Mouse (Mus musculus) cortical plate, adult 2 months (tissue): ENCODE results near the gene 9530053A07Rik. TPM values are rescaled to one million over a fixed set of nuclear protein-coding genes. Genes with fewer than 3 reads are reported as not detected.

Source experiments
- H3K27ac ChIP-seq: fragments of 200-500 bp; 2 replicates; pipeline ENCODE4 v1.5.1; 2012; ENCODE audit warnings: low read length, control low read depth, inconsistent platforms; ENCODE audit not compliant: insufficient read depth
- H3K4me1 ChIP-seq: fragments of 200-500 bp; 2 replicates; pipeline ENCODE4 v1.6.1; 2011; ENCODE audit warnings: low read length; ENCODE audit not compliant: control insufficient read depth, insufficient read depth
- H3K4me3 ChIP-seq: fragments of 200-500 bp; 2 replicates; pipeline ENCODE4 v1.5.1; 2011; ENCODE audit warnings: mild to moderate bottlenecking, low read length, control low read depth; ENCODE audit not compliant: insufficient read depth
- CTCF ChIP-seq: fragments of 200-500 bp; IDR thresholded peaks from 2 replicates; pipeline ENCODE4 v1.5.1; 2011; ENCODE audit warnings: mild to moderate bottlenecking, control low read depth, low read length; ENCODE audit not compliant: insufficient read depth; ENCODE audit errors: extremely low read depth
- POLR2A ChIP-seq: fragments of 200-500 bp; IDR thresholded peaks from 2 replicates; pipeline ENCODE4 v1.6.1; 2011; ENCODE audit warnings: mild to moderate bottlenecking, low read length, control low read depth; ENCODE audit not compliant: insufficient read depth; ENCODE audit errors: extremely low read depth
- polyA plus RNA-seq: library from polyadenylated mRNA; depleted of rRNA; stranded (reverse); fragments of >200 nt; gene quantifications from 2 replicates; pipeline ENCODE4 v1.2.3, GENCODE M21; 2012

9530053A07Rik gene
- polyA plus RNA-seq, 1 experiment, result 0.06 TPM

GRCm38 (mm10) chr7:28169489-28170422 is 40.5 kb downstream of the 9530053A07Rik start, which contains the start of gene Fbl:
Gene Fbl, plus strand, starts transcription at chr7:28169710.
- peak within 1 kb of the TSS; percentile 61 for H3K4me3 ChIP-seq
- no peak within 1 kb of the TSS for H3K27ac ChIP-seq
- H3K4me1 ChIP-seq, result peaks cover 4% of the 10 kb centered on the region; the same call in 1 of the 2 replicates
- TF ChIP-seq CTCF (no peak), POLR2A (peak; percentile 74)

- Histone ChIP-seq H3K27ac (0 out of 2 replicates have a peak overlapping the region, but pooled peaks have one; percentile 3), H3K4me1 (peaks cover 4% of the 10 kb centered on the region; the same call in 1 of the 2 replicates)
- TF ChIP-seq POLR2A, result no peak
- no peak for TF ChIP-seq CTCF
These were observed 46.1 kb downstream of the 9530053A07Rik start for GRCm38 (mm10) chr7:28175358-28175757.

DNA sequence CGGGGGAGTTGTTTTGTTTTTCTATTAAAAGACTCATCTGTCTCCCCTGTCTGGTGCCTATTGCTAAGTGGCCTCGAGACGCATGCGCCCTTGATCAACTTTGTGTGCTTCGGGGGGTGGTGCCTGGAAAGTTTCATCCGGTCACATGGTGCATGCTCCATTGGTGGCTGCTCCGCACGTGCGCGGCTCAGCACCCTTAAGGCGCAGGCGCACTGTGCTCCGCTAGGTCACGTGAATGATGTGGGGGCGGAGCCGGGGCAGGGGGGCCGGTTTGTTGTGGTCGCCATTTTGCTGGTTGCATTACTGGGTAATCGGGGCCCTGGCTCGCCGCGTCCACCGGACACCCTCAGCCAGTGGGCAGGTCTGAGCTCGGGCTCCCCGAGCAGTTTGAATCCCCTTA is 50.0 kb downstream of the 9530053A07Rik start, which contains the start of gene Dyrk1b:
Gene Dyrk1b (plus strand): TSS at position 242 of the 400 bp plus-strand sequence.
- H3K4me3 ChIP-seq, result peak within 1 kb of the TSS; percentile 79
- peak within 1 kb of the TSS; percentile 83 for H3K27ac ChIP-seq
- H3K4me1 ChIP-seq, result 0 out of 2 replicates have a peak, but pooled peaks cover 2% of the 10 kb centered on the region
- TF ChIP-seq CTCF (no peak), POLR2A (peak; percentile 57; the same call in 1 of the 2 replicates)

More at GRCm38 (mm10) chr7:28175358-28175757, 46.1 kb downstream of the 9530053A07Rik start:
- no peak overlapping the region for H3K4me3 ChIP-seq

DNA sequence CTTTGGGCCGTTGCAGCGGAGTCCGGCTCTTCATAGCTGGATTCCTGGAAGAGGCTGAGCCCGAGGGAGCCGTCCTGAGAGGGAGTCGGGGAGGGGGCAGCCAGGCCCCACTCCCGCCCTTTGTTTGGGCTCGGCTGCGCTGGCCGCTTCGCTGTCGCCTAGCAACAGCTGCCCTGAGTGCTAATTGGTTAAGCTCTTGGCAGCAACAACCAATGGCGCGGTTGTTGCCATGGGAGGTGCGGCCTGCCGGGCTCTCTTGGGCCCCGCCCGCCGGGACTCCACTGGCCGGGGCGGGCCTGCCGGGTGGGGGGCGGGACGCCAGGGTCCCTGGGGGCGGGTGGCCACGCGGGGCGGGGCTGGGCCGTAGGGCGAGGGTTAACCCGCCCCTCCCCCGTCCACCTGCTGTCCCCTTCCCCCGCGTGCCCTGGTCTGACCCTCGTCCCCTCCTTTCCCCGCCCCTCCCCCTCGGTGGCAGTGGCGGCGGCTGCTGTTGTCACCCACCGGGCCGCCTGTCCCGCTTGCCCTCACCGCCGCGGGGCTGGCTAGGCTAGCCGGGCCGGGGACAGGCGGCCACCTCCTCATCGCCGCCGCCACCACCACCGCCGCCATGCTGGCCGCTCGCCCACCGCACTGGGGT is 50.6 kb downstream of the 9530053A07Rik start:
- Histone ChIP-seq H3K4me3 (peak overlapping the region; percentile 79), H3K27ac (peak overlapping the region; percentile 83), H3K4me1 (0 out of 2 replicates have a peak, but pooled peaks cover 2% of the 10 kb centered on the region)
- TF ChIP-seq POLR2A (no peak; the same call in 1 of the 2 replicates), CTCF (no peak)

GRCm38 (mm10) chr7:28180890-28181289 is 51.6 kb downstream of the 9530053A07Rik start:
- H3K4me3 ChIP-seq, result peak overlapping the region; percentile 79
- H3K4me1 ChIP-seq, result 0 out of 2 replicates have a peak, but pooled peaks cover 2% of the 10 kb centered on the region
- H3K27ac ChIP-seq, result no peak overlapping the region
- TF ChIP-seq POLR2A, result no peak
- no peak for TF ChIP-seq CTCF

DNA sequence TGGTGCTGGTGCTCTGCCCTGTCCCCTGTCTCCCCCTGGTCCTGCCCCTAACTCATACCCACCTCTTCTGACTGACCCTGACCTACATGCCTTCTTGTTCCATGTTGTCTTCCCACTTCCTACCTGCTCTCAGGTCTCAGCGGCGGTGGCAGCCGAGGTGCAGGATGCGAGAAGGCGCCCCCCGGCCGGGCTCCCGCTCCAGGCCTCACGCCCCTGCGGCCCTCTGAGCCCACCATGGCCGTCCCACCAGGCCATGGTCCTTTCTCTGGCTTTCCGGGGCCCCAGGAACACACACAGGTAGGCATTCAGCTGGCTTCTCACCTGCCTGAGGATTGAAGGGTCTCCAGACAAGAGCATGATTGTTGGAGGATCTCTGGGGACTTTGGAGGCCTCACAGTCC is 52.1 kb downstream of the 9530053A07Rik start:
- TF ChIP-seq CTCF (no peak), POLR2A (no peak)
- Histone ChIP-seq H3K27ac (no peak overlapping the region), H3K4me1 (0 out of 2 replicates have a peak, but pooled peaks cover 2% of the 10 kb centered on the region), H3K4me3 (no peak overlapping the region)

DNA sequence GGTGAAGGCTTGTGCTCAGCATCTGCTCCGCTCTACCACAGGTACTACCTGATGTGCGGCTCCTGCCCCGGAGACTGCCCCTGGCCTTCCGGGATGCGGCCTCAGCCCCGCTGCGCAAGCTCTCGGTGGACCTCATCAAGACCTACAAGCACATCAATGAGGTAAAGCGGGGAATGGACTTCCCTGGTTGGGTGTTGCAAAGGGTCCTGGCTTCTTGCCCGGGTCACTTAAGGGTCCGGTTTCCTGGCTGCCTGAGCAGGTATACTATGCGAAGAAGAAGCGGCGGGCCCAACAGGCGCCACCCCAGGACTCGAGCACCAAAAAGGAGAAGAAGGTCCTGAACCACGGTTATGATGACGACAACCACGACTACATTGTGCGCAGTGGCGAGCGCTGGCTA is 53.1 kb downstream of the 9530053A07Rik start:
- TF ChIP-seq POLR2A, result no peak
- no peak for TF ChIP-seq CTCF
- H3K27ac ChIP-seq, result no peak overlapping the region
- 0 out of 2 replicates have a peak, but pooled peaks cover 2% of the 10 kb centered on the region for H3K4me1 ChIP-seq
- H3K4me3 ChIP-seq, result no peak overlapping the region

DNA sequence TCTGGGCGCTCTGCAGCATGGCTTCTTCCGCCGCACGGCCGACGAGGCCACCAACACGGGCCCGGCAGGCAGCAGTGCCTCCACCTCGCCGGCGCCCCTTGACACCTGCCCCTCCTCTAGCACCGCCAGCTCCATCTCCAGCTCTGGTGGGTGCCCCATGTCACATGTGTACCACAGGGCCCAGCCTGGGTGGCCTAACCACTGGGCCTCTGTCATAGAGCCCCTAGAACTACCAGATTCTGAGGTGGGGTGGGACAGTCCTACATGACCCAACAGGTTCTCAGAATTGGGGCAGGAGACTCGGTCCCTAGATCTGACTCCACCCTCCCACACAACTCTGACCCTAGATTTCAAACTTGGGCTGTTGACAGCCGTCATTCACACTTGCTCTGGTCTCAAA is 56.6 kb downstream of the 9530053A07Rik start:
- H3K4me1 ChIP-seq, result 0 out of 2 replicates have a peak, but pooled peaks cover 2% of the 10 kb centered on the region
- no peak overlapping the region for H3K4me3 ChIP-seq
- no peak overlapping the region for H3K27ac ChIP-seq
- TF ChIP-seq CTCF (no peak), POLR2A (no peak)

GRCm38 (mm10) chr7:28186631-28187030 is 57.4 kb downstream of the 9530053A07Rik start:
- Histone ChIP-seq H3K27ac (no peak overlapping the region), H3K4me3 (no peak overlapping the region), H3K4me1 (0 out of 2 replicates have a peak, but pooled peaks cover under 1% of the 10 kb centered on the region)
- TF ChIP-seq CTCF (no peak), POLR2A (no peak)

GRCm38 (mm10) chr7:28191489-28191888 is 62.2 kb downstream of the 9530053A07Rik start:
- H3K27ac ChIP-seq, result no peak overlapping the region
- TF ChIP-seq POLR2A (no peak), CTCF (no peak)
- H3K4me3 ChIP-seq, result no peak overlapping the region
- H3K4me1 ChIP-seq, result no peaks in the 10 kb centered on the region
